Mouse (Mus musculus) ES-E14 (cell line): ENCODE results near the gene Smarcc1. TPM values are rescaled to one million over a fixed set of nuclear protein-coding genes. Genes with fewer than 3 reads are reported as not detected.

ENCODE experiments used
- DNase-seq: peaks from one replicate; pipeline ENCODE4 v3.0.0-alpha.2; 2013; ENCODE audit warnings: low read depth, low spot score
- H3K27ac ChIP-seq: 2 replicates; pipeline ENCODE4 v1.5.1; 2012; ENCODE audit warnings: low read depth, mild to moderate bottlenecking, low read length, moderate library complexity, mixed read lengths; ENCODE audit not compliant: poor library complexity, insufficient read depth, severe bottlenecking
- H3K36me3 ChIP-seq: 2 replicates; pipeline ENCODE4 v1.6.1; 2012; ENCODE audit warnings: mild to moderate bottlenecking, low read length, moderate library complexity, mixed read lengths; ENCODE audit not compliant: control insufficient read depth, poor library complexity, insufficient read depth, severe bottlenecking
- H3K4me1 ChIP-seq, 2 experiments: fragments of 150-350 bp in 1 of 2; sonication (generic) in 1 of 2; 2 replicates each; pipeline ENCODE4 v1.6.1; 2012; ENCODE audit warnings: low read length in 2 of 2, mild to moderate bottlenecking in 1 of 2, mixed read lengths in 1 of 2; ENCODE audit not compliant: control insufficient read depth in 2 of 2, insufficient read depth in 2 of 2, poor library complexity in 1 of 2
- H3K4me3 ChIP-seq, 2 experiments: fragments of 150-350 bp in 1 of 2; sonication (generic) in 1 of 2; 2 replicates each; pipeline ENCODE4 v1.5.1; 2012; ENCODE audit warnings: low read length in 2 of 2, low read depth in 1 of 2, mild to moderate bottlenecking in 1 of 2, mixed read lengths in 1 of 2; ENCODE audit not compliant: insufficient read depth in 1 of 2, poor library complexity in 1 of 2, severe bottlenecking in 1 of 2
- H3K9ac ChIP-seq: 2 replicates; pipeline ENCODE4 v1.6.1; 2012; ENCODE audit warnings: low read depth, mild to moderate bottlenecking, low read length, mixed read lengths; ENCODE audit not compliant: poor library complexity, insufficient read depth, severe bottlenecking
- H3K9me3 ChIP-seq: fragments of 150-350 bp; sonication (generic); 2 replicates; pipeline ENCODE4 v1.6.1; 2012; ENCODE audit warnings: low read depth, mild to moderate bottlenecking, low read length; ENCODE audit not compliant: control insufficient read depth, insufficient read depth
- CHD2 ChIP-seq: IDR thresholded peaks from 2 replicates; pipeline ENCODE4 v1.6.1; 2014; ENCODE audit warnings: mild to moderate bottlenecking, low read depth, low read length, inconsistent platforms
- HCFC1 ChIP-seq: IDR thresholded peaks from 2 replicates; pipeline ENCODE4 v1.6.1; 2012; ENCODE audit warnings: low read length, inconsistent platforms, borderline replicate concordance; ENCODE audit not compliant: insufficient read depth
- MAFK ChIP-seq: IDR thresholded peaks from 2 replicates; pipeline ENCODE4 v1.6.1; 2014; ENCODE audit warnings: mild to moderate bottlenecking, low read depth, low read length, inconsistent platforms; ENCODE audit not compliant: insufficient read depth
- ZC3H11A ChIP-seq: IDR thresholded peaks from 2 replicates; pipeline ENCODE4 v1.6.1; 2012; ENCODE audit warnings: low read depth, mild to moderate bottlenecking, inconsistent platforms, low read length, borderline replicate concordance
- ZNF384 ChIP-seq: IDR thresholded peaks from 2 replicates; pipeline ENCODE4 v1.6.1; 2012; ENCODE audit warnings: low read depth, low read length, inconsistent platforms
- in situ Hi-C, 2 experiments: fragments of 600-800 bp; cut with MboI; formaldehyde crosslinking; loops; one replicate each; pipeline ENCODE4 v1.15.1; 2025; ENCODE audit warnings: low sequenced_read_pairs in 2 of 2, inconsistent platforms in 1 of 2; ENCODE audit not compliant: unreplicated experiment in 2 of 2
- total RNA-seq: library from RNA; depleted of rRNA; stranded (reverse); fragments of 300-350 nt; gene quantifications from 2 replicates; pipeline ENCODE4 v1.2.3, GENCODE M21; 2012

The Smarcc1 gene
- total RNA-seq, 1 experiment, result 64.3 TPM

GRCm38 (mm10) chr9:110245590-110246320 is 128.2 kb downstream of the Smarcc1 start:
- no peaks in the 10 kb centered on the region for H3K9me3 ChIP-seq
- no peaks in the 10 kb centered on the region for H3K36me3 ChIP-seq
- peak overlapping the region; percentile 79 to 80 for H3K4me3 ChIP-seq
- H3K4me1 ChIP-seq, result peaks cover 6 to 30% of the 10 kb centered on the region in 2 experiments
- in situ Hi-C loops, result no loop called here
- peak; percentile 56 for DNase-seq
- H3K9ac ChIP-seq, result peak overlapping the region; percentile 81
- TF ChIP-seq ZC3H11A, result no peak
- peak overlapping the region; percentile 15; the same call in 1 of the 2 replicates for H3K27ac ChIP-seq

- peak overlapping the region; percentile 15; the same call in 1 of the 2 replicates for H3K27ac ChIP-seq
- TF ChIP-seq MAFK, result no peak
- no peak for TF ChIP-seq CHD2
- no peak for TF ChIP-seq HCFC1
- TF ChIP-seq ZNF384, result no peak
- no peak for TF ChIP-seq ZC3H11A
- H3K9ac ChIP-seq, result peak overlapping the region; percentile 59
- peaks cover 6 to 32% of the 10 kb centered on the region in 2 experiments for H3K4me1 ChIP-seq
- in situ Hi-C loops, result no loop called here
- no peak for DNase-seq
- H3K9me3 ChIP-seq, result no peaks in the 10 kb centered on the region
- H3K4me3 ChIP-seq, result peak overlapping the region; percentile 79 to 80
- H3K36me3 ChIP-seq, result no peaks in the 10 kb centered on the region
Observed at GRCm38 (mm10) chr9:110246321-110246640, 128.8 kb downstream of the Smarcc1 start.

- in situ Hi-C loops, result no loop called here
- Histone ChIP-seq H3K27ac (no peak overlapping the region), H3K4me1 (peaks cover 6 to 32% of the 10 kb centered on the region in 2 experiments), H3K9ac (no peak overlapping the region), H3K4me3 (no peak overlapping the region; a peak in 1 of 4 replicates), H3K9me3 (no peaks in the 10 kb centered on the region), H3K36me3 (no peaks in the 10 kb centered on the region)
- TF ChIP-seq ZC3H11A, result no peak
- no peak for TF ChIP-seq CHD2
- TF ChIP-seq ZNF384, result no peak
- no peak for TF ChIP-seq MAFK
- TF ChIP-seq HCFC1, result no peak
- DNase-seq, result no peak
Observed at GRCm38 (mm10) chr9:110247049-110247448, 129.5 kb downstream of the Smarcc1 start.

- no peaks in the 10 kb centered on the region for H3K36me3 ChIP-seq
- H3K27ac ChIP-seq, result no peak overlapping the region; the same call in 1 of the 2 replicates
- H3K9ac ChIP-seq, result no peak overlapping the region
- no peak for TF ChIP-seq ZNF384
- TF ChIP-seq CHD2, result no peak
- TF ChIP-seq ZC3H11A, result no peak
- no peak for TF ChIP-seq HCFC1
- TF ChIP-seq MAFK, result no peak
- DNase-seq, result peak; percentile 76
- H3K4me3 ChIP-seq, result no peak overlapping the region
- H3K9me3 ChIP-seq, result no peaks in the 10 kb centered on the region
- in situ Hi-C loops, result no loop called here
- peaks cover 6 to 29% of the 10 kb centered on the region in 2 experiments for H3K4me1 ChIP-seq
Observed at GRCm38 (mm10) chr9:110248861-110249260, 131.4 kb downstream of the Smarcc1 start.
